In the genomic region with DNA sequence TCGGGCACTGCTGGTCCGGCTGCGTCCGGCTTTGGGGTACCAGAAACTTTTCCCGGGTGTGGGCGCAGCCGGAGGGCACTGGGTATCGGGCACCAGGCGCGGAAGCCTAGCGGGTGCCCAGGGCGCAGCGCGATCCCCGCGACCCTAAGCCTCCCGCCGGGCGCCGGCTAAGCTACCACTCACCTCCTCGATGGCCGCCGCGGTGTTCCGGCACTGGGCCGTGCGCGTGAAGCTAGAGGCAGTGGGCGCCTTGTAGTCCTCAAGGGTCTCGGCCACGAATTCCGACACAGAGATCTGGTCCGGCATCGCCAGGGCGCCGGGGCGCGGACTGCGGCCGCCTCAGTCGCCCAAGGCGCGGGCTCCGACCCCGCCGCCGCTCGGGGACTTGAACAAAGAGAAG, we compare ENCODE assay signal across 8 mouse cellular contexts.
DNase-seq lines count a peak whose midpoint lies in the region; ATAC-seq and TF ChIP-seq lines count a peak whose summit lies in the region.
"Not testable (repeated sequence)": the region's sequence is repeated elsewhere in the genome, so short reads cannot be mapped to it uniquely, and the experiment has no call there.

No protein-coding gene starts in this region.

- H3K9me3 ChIP-seq in embryonic facial prominence, embryonic 10.5 days; forebrain, embryonic 15.5 days; intestine, postnatal 0 days (ENCODE audit: control insufficient read depth); limb, embryonic 14.5 days (ENCODE audit: control insufficient read depth, low read length); lung, embryonic 16.5 days (ENCODE audit: control insufficient read depth, low read length); neural tube, embryonic 12.5 days: not testable (repeated sequence)

- not testable (repeated sequence) for H3K36me3 ChIP-seq in embryonic facial prominence, embryonic 10.5 days (replicated peaks); forebrain, embryonic 15.5 days; intestine, postnatal 0 days (ENCODE audit: control insufficient read depth, insufficient read depth); limb, embryonic 14.5 days (ENCODE audit: control insufficient read depth, insufficient read depth, low read length); lung, embryonic 16.5 days (ENCODE audit: control insufficient read depth, insufficient read depth, low read length); neural tube, embryonic 12.5 days

- peak overlapping the region; percentile 60 for H3K4me3 ChIP-seq in embryonic facial prominence, embryonic 10.5 days
- peak overlapping the region; percentile 38 for H3K4me3 ChIP-seq in forebrain, embryonic 15.5 days
- H3K4me3 ChIP-seq in intestine, postnatal 0 days (ENCODE audit: low read depth, low read length) = peak overlapping the region; percentile 39
- peak overlapping the region; percentile 37 for H3K4me3 ChIP-seq in limb, embryonic 14.5 days (replicated peaks; ENCODE audit: low read length)
- H3K4me3 ChIP-seq in lung, embryonic 16.5 days (ENCODE audit: low read length) = peak overlapping the region; percentile 50
- peak overlapping the region; percentile 44 for H3K4me3 ChIP-seq in neural tube, embryonic 12.5 days

- peak overlapping the region; percentile 81 for H3K27ac ChIP-seq in embryonic facial prominence, embryonic 10.5 days (replicated peaks)
- H3K27ac ChIP-seq in forebrain, embryonic 15.5 days (replicated peaks); intestine, postnatal 0 days (ENCODE audit: low read depth, low read length); limb, embryonic 14.5 days (replicated peaks; ENCODE audit: low read depth, low read length); lung, embryonic 16.5 days (ENCODE audit: low read length); neural tube, embryonic 12.5 days: not testable (repeated sequence)

- H3K4me2 ChIP-seq in forebrain, embryonic 15.5 days (replicated peaks) = peak overlapping the region; percentile 34
- H3K4me2 ChIP-seq in intestine, postnatal 0 days (replicated peaks; ENCODE audit: low read depth) = peak overlapping the region; percentile 63
- H3K4me2 ChIP-seq in limb, embryonic 14.5 days (replicated peaks; ENCODE audit: low read depth, low read length, severe bottlenecking) = peak overlapping the region; percentile 17; the same call in 1 of the 2 replicates
- H3K4me2 ChIP-seq in lung, embryonic 16.5 days (ENCODE audit: low read depth, low read length) = peak overlapping the region; percentile 35; the same call in 1 of the 2 replicates
- H3K4me2 ChIP-seq in neural tube, embryonic 12.5 days (replicated peaks) = peak overlapping the region; percentile 50

- not testable (repeated sequence) for H3K9ac ChIP-seq in forebrain, embryonic 15.5 days (replicated peaks); intestine, postnatal 0 days (ENCODE audit: low read depth, low read length)
- peak overlapping the region; percentile 61 for H3K9ac ChIP-seq in limb, embryonic 14.5 days (ENCODE audit: low read depth, low read length, severe bottlenecking)
- peak overlapping the region; percentile 55 for H3K9ac ChIP-seq in lung, embryonic 16.5 days (ENCODE audit: low read length)
- peak overlapping the region; percentile 45; the same call in 1 of the 2 replicates for H3K9ac ChIP-seq in neural tube, embryonic 12.5 days

- not testable (repeated sequence) for H3K4me1 ChIP-seq in embryonic facial prominence, embryonic 10.5 days; forebrain, embryonic 15.5 days; intestine, postnatal 0 days (replicated peaks; ENCODE audit: control insufficient read depth, insufficient read depth, low read length); limb, embryonic 14.5 days (ENCODE audit: control insufficient read depth, insufficient read depth, low read length); lung, embryonic 16.5 days (replicated peaks; ENCODE audit: control insufficient read depth, insufficient read depth, low read length); neural tube, embryonic 12.5 days

- H3K27me3 ChIP-seq in embryonic facial prominence, embryonic 10.5 days (replicated peaks; ENCODE audit: low read depth, poor library complexity, severe bottlenecking); forebrain, embryonic 15.5 days; intestine, postnatal 0 days (replicated peaks; ENCODE audit: control insufficient read depth, insufficient read depth, low read length); limb, embryonic 14.5 days (ENCODE audit: control insufficient read depth, insufficient read depth, low read length); lung, embryonic 16.5 days (ENCODE audit: control insufficient read depth, insufficient read depth, low read depth, low read length); neural tube, embryonic 12.5 days (replicated peaks): not testable (repeated sequence)

- not testable (repeated sequence) for TF ChIP-seq CTCF in intestine, postnatal 0 days (IDR thresholded peaks at IDR 0.05; ENCODE audit: low read depth)

- ATAC-seq in forebrain, embryonic 15.5 days (replicated peaks); intestine, postnatal 0 days; limb, embryonic 14.5 days (ENCODE audit: low FRiP score, low read depth); lung, embryonic 16.5 days (ENCODE audit: low read depth); neural tube, embryonic 12.5 days (ENCODE audit: low FRiP score, low read depth): not testable (repeated sequence)

- peak; percentile 48 for DNase-seq in embryonic facial prominence, embryonic 10.5 days (ENCODE audit: low spot score)
- peak; percentile 5 for DNase-seq in heart, postnatal 4 days
- peak; percentile 1 for DNase-seq in limb, embryonic 14.5 days (ENCODE audit: low spot score)
- DNase-seq in thymus, postnatal 0 days (ENCODE audit: low spot score) = peak; percentile 2

- TF ChIP-seq POLR2A in limb, embryonic 14.5 days (IDR thresholded peaks at IDR 0.05; ENCODE audit: borderline replicate concordance, extremely low read depth, insufficient read depth, insufficient read length) = not testable (repeated sequence)

- WGBS in embryonic facial prominence, embryonic 10.5 days = 1% methylated on average over 28 of the region's 48 CpGs
- 2% methylated on average over 28 of the region's 48 CpGs for WGBS in forebrain, embryonic 15.5 days
- WGBS in intestine, postnatal 0 days = 1% methylated on average over 21 of the region's 48 CpGs
- 7% methylated on average over 9 of the region's 48 CpGs for WGBS in limb, embryonic 14.5 days
- WGBS in lung, embryonic 16.5 days = 3% methylated on average over 19 of the region's 48 CpGs
- 2% methylated on average over 31 of the region's 48 CpGs for WGBS in neural tube, embryonic 12.5 days
